Mouse (Mus musculus) hindbrain, embryonic 15.5 days (tissue): ENCODE data around the gene Plekhh3. TPM values are rescaled to one million over a fixed set of nuclear protein-coding genes. Genes with fewer than 3 reads are reported as not detected.

Experiments used
- ATAC-seq: fragments of 200-750 bp; cut with Nextera tagmentation; 2 replicates; pipeline ENCODE4 v1.8.0; 2017; ENCODE audit warnings: low read depth, moderate number of reproducible peaks, moderate TSS enrichment; ENCODE audit not compliant: low FRiP score
- H3K27ac ChIP-seq: fragments of 300-500 bp; sonication (generic); replicated peaks from 2 replicates; pipeline ENCODE4 v1.5.1; 2015; ENCODE audit warnings: mild to moderate bottlenecking, inconsistent platforms
- H3K27me3 ChIP-seq: fragments of 300-500 bp; sonication (generic); 2 replicates; pipeline ENCODE4 v1.6.1; 2015; ENCODE audit warnings: control low read depth, inconsistent platforms
- H3K36me3 ChIP-seq: fragments of 300-500 bp; sonication (generic); 2 replicates; pipeline ENCODE4 v1.6.1; 2015; ENCODE audit warnings: control low read depth, inconsistent platforms
- H3K4me1 ChIP-seq: fragments of 300-500 bp; sonication (generic); replicated peaks from 2 replicates; pipeline ENCODE4 v1.6.1; 2015; ENCODE audit warnings: control low read depth, inconsistent platforms
- H3K4me2 ChIP-seq: fragments of 300-500 bp; sonication (generic); 2 replicates; pipeline ENCODE4 v1.6.1; 2015; ENCODE audit warnings: moderate library complexity, mild to moderate bottlenecking, inconsistent platforms
- H3K4me3 ChIP-seq: fragments of 300-500 bp; sonication (generic); 2 replicates; pipeline ENCODE4 v1.5.1; 2015; ENCODE audit warnings: mild to moderate bottlenecking, inconsistent platforms
- H3K9ac ChIP-seq: fragments of 300-500 bp; sonication (generic); 2 replicates; pipeline ENCODE4 v1.6.1; 2015; ENCODE audit warnings: inconsistent platforms
- H3K9me3 ChIP-seq: fragments of 300-500 bp; sonication (generic); 2 replicates; pipeline ENCODE4 v1.6.1; 2016; ENCODE audit warnings: control low read depth, inconsistent platforms
- WGBS: fragments of 180-500 bp; shearing (Covaris S2); methylation state at CpG from one replicate; pipeline ENCODE4 v1.1.7; 2015; 5-methylcytosine and 5-hydroxymethylcytosine counted together
- polyA plus RNA-seq: library from polyadenylated mRNA; unstranded; fragments of >200 nt; fragmentation: Nextera tagmentation; extraction: Ambion mirVana; gene quantifications from 2 replicates; pipeline ENCODE4 v1.2.1, GENCODE M21; 2015

Gene Plekhh3
- polyA plus RNA-seq, 1 experiment from 2014 or later, result 11.8 TPM

DNA sequence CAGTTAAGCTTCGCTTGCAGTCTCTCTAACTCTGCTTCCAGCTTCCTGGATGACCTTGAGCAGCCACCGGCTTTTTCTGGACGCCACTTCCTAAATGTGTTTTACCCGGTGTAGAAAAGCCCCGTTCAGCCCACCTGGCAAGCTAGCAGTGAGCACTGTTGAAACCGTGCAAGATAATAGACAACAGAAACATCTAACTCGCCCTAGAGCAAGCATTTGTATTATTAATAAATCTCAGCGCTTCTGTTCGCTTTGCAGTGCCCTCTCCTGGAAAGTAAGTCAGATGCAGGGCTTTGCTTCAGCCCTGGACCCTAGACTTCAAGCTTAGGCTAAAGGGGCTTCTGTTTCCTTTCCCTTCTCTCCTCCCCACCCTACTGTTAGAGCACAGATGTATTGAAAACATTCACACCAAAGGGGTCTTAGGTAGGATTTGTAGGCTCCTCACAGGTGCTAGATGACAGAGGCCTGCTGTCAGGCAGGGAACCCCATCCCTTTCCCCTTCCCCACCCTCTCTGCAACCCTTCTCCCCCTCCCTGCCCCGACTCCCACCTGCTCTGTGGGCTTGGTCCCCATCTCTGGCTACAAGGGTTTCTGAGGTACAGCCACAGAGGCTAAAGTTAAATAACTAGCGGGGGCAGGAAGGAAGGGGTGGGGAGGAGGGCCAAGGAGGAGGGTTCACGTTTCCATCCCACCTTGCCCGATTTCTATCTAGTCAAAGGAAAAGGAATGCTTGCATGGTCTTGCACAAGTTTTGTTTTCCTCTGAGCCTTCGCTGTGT is 3.9 kb upstream of the Plekhh3 start, which contains the start of gene Ccr10:
Gene Ccr10, minus strand, starts transcription at position 593 of the 778 bp plus-strand sequence.
- no peaks in the 10 kb centered on the region for H3K36me3 ChIP-seq
- H3K9me3 ChIP-seq, result no peaks in the 10 kb centered on the region
- peaks cover 24% of the 10 kb centered on the region for H3K27me3 ChIP-seq
- no peak for ATAC-seq
- H3K4me2 ChIP-seq, result peak within 1 kb of the TSS; percentile 71
- H3K4me3 ChIP-seq, result peak within 1 kb of the TSS; percentile 54
- peak within 1 kb of the TSS; percentile 62 for H3K9ac ChIP-seq
- peaks cover 72% of the 10 kb centered on the region for H3K4me1 ChIP-seq
- H3K27ac ChIP-seq, result peak within 1 kb of the TSS; percentile 85
- WGBS, result 20% methylated on average over 14 of the region's 14 CpGs

DNA sequence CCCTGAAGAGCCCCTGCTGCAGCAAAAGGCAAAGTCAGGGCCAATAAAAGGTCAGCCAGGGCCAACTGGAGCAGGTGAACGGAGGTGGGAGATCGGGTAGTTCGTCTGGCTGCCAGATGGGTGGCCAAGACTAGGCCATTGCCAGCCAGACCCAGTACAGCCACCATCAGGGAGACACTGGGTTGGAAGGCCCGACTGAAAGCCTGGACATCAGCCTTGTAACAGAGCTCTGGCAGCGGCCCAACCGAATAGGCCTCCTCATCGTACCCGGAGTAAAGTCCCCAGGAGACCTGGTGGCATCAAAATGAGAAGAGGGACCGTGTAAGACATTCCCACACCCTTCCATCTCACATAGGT is 3.2 kb upstream of the Plekhh3 start:
- peak overlapping the region; percentile 54 for H3K4me3 ChIP-seq
- peak overlapping the region; percentile 72 for H3K27ac ChIP-seq
- 15% methylated on average over 9 of the region's 9 CpGs for WGBS
- H3K27me3 ChIP-seq, result peaks cover 24% of the 10 kb centered on the region
- no peaks in the 10 kb centered on the region for H3K36me3 ChIP-seq
- peak overlapping the region; percentile 32 for H3K9ac ChIP-seq
- H3K4me2 ChIP-seq, result peak overlapping the region; percentile 65
- ATAC-seq, result no peak
- peaks cover 79% of the 10 kb centered on the region for H3K4me1 ChIP-seq
- no peaks in the 10 kb centered on the region for H3K9me3 ChIP-seq

DNA sequence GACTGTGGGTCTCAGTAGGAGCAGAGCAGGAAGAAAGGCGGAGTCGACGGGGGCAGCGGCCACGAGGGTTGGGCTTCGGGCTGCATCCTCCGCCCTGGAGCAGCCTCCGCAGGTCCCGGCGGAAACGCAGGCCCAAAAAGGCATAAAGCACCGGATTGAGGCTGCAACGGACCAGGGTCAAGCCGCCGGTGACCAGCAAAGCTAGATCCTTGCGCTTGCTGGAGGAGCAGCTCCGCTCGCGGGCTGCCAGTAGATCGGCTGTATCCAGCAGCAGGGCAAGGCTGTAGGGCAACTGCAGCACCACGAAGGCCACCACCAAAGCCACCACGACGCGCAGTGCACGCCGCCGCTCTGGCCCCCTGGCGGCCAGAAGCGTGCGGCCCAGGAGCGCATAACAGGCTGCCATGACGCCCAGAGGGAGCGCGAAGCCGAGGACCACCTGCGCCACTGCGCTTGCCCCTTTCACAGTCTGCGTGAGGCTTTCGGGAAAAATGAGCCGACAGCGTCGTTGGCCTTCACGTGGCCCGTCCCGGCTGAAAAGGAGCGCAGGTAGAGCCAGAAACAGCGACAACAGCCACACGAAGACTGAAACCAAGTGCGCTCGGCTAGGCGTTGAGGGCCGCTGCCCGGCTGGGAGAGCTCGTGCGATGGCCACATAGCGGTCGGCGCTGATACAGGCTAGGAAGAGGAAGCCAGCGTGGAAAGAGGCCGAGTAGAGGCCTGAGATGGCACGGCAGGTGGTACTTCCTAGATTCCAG is 2.7 kb upstream of the Plekhh3 start:
- H3K4me2 ChIP-seq, result peak overlapping the region; percentile 65
- WGBS, result under 1% methylated on average over 61 of the region's 61 CpGs
- no peaks in the 10 kb centered on the region for H3K9me3 ChIP-seq
- H3K36me3 ChIP-seq, result no peaks in the 10 kb centered on the region
- H3K4me1 ChIP-seq, result peaks cover 85% of the 10 kb centered on the region
- peak overlapping the region; percentile 32 for H3K9ac ChIP-seq
- peak overlapping the region; percentile 72 for H3K27ac ChIP-seq
- H3K27me3 ChIP-seq, result peaks cover 22% of the 10 kb centered on the region
- peak overlapping the region; percentile 54 for H3K4me3 ChIP-seq
- peak; percentile 50 for ATAC-seq

DNA sequence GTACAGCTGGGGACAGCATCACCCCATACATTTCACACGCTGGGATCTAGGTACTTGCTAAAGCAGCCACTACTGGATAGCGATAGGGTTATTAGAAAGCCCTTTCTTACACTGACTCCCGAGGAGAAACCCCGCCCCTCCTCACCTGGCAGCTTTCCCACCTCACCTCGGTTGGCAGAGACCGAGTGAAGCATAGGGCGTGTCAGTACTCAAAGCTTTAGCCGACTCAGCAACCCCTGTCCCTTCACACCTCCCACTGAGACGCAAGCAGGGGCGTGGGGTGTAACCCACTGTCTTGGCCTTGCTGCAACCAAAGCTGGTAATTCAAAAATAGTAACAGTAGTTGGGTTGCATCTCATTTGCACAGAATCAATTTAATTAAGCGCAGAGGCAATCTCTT is 2.0 kb upstream of the Plekhh3 start:
- 5% methylated on average over 11 of the region's 11 CpGs for WGBS

DNA sequence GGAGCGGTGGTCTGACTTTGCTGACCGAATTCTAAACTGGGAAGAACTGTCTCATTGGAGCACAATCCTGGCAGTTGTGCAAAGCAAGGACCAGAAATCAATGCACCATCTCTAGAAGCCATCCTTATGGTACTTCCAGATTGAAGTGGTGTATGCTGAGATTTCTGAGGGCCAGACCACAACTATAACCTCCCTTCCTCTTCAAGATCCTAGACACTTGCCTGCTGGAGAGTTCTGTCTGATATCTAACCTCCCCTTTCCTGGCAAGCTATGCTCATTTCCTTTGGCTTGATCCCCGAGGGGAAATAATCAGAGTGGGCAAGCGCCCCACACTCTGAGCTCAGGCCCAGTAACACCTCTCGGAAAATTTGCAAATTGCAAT is 1.3 kb upstream of the Plekhh3 start:
- 12% methylated on average over 5 of the region's 5 CpGs for WGBS
- Histone ChIP-seq H3K4me3 (peak overlapping the region; percentile 82), H3K4me1 (peaks cover 75% of the 10 kb centered on the region), H3K27me3 (peaks cover 25% of the 10 kb centered on the region), H3K4me2 (peak overlapping the region; percentile 81), H3K27ac (peak overlapping the region; percentile 85), H3K9ac (peak overlapping the region; percentile 44), H3K9me3 (no peaks in the 10 kb centered on the region), H3K36me3 (peaks cover 5% of the 10 kb centered on the region; the same call in 1 of the 2 replicates)
- no peak for ATAC-seq

More for the DNA sequence above, 2.0 kb upstream of the Plekhh3 start:
- H3K27ac ChIP-seq, result no peak overlapping the region
- H3K4me1 ChIP-seq, result peaks cover 82% of the 10 kb centered on the region
- no peak overlapping the region for H3K9ac ChIP-seq
- peak overlapping the region; percentile 65 for H3K4me2 ChIP-seq
- H3K36me3 ChIP-seq, result no peaks in the 10 kb centered on the region
- ATAC-seq, result no peak
- H3K27me3 ChIP-seq, result peaks cover 25% of the 10 kb centered on the region
- peak overlapping the region; percentile 54 for H3K4me3 ChIP-seq
- no peaks in the 10 kb centered on the region for H3K9me3 ChIP-seq

DNA sequence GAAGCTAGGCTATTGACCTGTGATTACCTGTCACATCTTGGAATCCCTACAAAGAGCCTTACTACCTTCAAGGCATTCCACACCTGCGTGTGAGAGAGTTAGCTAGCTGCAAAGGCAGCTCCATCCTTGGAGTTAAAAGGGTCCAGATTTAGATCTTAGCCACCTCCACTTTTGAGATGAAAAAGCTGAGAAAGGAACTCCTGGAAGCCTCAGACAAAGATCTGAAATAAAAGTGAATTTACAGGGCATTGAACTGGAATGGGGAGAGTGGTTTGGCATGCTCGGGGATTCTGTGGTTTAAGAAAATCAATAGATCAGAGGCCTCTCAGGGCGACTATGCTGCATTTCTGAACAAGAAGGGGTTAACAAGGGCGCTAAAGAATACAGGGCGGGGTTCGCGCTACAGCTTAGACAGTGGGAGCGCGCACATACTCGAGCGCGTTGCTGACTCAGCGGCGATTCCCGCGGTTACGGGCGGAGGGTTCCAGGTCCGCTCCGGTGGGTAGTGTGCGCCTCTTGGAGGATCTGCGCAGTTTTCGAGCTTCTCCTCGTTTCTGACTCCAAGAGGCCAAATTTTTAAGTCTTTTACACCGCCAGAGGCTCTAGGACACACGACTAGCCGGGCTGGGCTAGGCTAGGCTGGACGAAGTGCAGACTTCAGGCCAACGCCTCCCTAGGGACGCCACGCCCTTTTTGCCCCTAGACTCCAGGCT is 726 bp upstream of the Plekhh3 start:
- Histone ChIP-seq H3K27me3 (peaks cover 27% of the 10 kb centered on the region), H3K27ac (peak overlapping the region; percentile 85), H3K9me3 (no peaks in the 10 kb centered on the region), H3K36me3 (peaks cover 10% of the 10 kb centered on the region), H3K9ac (peak overlapping the region; percentile 44), H3K4me2 (peak overlapping the region; percentile 81), H3K4me3 (peak overlapping the region; percentile 82), H3K4me1 (peaks cover 70% of the 10 kb centered on the region)
- WGBS, result under 1% methylated on average over 31 of the region's 31 CpGs
- peak; percentile 14 for ATAC-seq

DNA sequence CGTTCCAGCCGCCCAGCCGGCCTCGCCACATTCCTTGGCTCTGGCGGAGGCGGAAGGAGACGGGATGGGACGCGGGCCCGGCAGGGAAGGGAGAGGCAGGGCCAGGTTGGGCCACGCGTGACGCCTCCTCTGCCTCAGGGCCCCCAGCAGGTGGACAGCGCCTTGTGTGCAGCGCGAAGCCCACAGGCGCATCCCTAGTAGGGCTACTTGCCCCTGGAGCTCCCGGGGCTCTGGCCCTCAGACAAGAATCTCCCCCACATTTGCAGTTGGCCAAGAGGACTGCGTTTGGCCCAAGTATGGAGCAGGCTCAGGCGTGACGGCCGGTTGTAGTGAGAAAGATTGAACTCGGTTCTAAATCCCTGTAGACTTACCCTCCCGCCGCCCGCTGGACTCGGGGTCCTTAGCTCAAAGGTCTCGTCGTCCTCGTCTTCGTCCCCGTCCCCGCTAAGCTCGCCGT is 769 bp downstream of the Plekhh3 start, which contains the start of gene Cntnap1:
Gene Cntnap1, plus strand, starts transcription at position 170 of the 457 bp plus-strand sequence.
- H3K9me3 ChIP-seq, result no peaks in the 10 kb centered on the region
- peak within 1 kb of the TSS; percentile 68 for H3K9ac ChIP-seq
- ATAC-seq, result no peak
- peaks cover 60% of the 10 kb centered on the region for H3K4me1 ChIP-seq
- peaks cover 40% of the 10 kb centered on the region for H3K27me3 ChIP-seq
- peaks cover 20% of the 10 kb centered on the region for H3K36me3 ChIP-seq
- H3K27ac ChIP-seq, result peak within 1 kb of the TSS; percentile 82
- H3K4me3 ChIP-seq, result peak within 1 kb of the TSS; percentile 82
- peak within 1 kb of the TSS; percentile 81 for H3K4me2 ChIP-seq
- WGBS, result under 1% methylated on average over 35 of the region's 35 CpGs

DNA sequence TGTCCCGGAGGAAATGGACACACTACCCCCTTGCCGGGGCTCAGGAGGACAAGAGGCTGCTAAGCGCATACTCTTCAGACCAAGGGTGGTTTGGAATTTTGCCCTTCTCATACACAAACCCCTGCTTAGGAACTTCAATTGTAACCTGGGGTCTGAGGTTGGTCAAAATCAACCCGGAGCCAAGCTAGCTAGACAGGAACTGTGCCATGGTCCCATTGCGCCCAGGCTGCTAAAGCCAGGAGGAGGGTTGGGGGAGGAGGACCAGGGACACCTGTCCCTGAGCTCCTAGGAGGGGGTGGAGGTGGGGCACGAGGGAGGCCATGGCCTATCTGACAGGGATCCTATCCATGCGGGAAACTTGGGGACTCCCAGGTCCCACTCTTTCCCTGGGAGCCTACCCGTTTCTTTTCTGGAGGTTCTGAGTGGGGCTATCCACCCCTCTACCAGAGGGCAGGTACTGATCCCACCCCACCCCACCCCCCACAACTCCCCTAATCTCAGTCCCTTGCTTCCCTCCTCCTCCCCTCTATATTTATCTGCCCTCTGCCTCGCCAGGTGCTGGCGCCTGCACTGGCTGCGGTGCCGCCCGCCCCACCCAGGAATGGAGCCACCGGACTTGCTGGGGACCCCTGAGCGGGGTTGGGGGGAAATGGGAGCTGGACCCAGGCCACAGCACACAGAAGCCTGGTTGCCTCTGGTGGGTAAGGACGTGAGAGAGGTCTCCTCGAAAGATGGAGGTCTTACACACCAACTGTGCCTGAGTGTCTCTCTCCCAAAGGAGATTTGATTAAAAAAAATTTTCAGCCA is 1.6 kb downstream of the Plekhh3 start:
- Histone ChIP-seq H3K27me3 (peaks cover 43% of the 10 kb centered on the region), H3K36me3 (peaks cover 22% of the 10 kb centered on the region), H3K9ac (peak overlapping the region; percentile 68; the same call in 1 of the 2 replicates), H3K9me3 (no peaks in the 10 kb centered on the region), H3K4me1 (peaks cover 52% of the 10 kb centered on the region), H3K4me2 (peak overlapping the region; percentile 81), H3K27ac (no peak overlapping the region), H3K4me3 (peak overlapping the region; percentile 82)
- WGBS, result 16% methylated on average over 17 of the region's 17 CpGs
- ATAC-seq, result no peak

DNA sequence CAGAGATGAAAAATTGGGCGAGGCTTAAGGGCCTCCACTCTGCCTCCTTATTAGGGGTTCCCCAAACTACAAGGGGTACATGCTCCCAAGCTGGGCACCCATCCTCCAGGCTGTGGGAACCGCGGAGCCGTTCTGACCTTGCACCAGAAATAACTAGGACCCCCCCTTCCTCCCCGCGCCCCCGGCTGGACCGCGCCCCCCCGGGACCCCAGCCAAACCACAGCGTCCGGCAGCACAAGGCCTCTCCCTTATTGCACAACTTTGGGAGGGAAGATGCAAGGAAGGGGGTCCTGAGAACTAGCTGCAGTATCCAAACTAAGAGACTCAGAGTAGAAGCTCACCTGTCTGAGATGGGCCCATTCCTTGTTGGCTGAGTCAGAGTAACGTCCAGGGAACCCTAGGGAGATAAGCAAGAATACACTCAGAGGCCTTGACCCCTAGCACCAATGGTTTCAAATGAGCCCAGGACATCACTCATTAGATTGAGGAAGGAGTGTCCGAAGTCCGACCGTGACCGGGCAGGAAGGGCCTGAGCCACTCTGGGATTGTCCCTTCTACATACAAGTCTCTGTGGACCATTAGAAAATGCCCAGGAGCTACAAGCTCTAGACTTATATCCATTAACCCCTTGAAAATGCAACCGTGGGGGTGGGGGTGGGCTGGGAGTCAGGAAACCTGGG is 2.7 kb downstream of the Plekhh3 start:
- 73% methylated on average over 18 of the region's 18 CpGs for WGBS
- ATAC-seq, result no peak
- Histone ChIP-seq H3K4me3 (no peak overlapping the region), H3K9ac (no peak overlapping the region), H3K4me2 (peak overlapping the region; percentile 81), H3K27me3 (peaks cover 53% of the 10 kb centered on the region), H3K9me3 (no peaks in the 10 kb centered on the region), H3K36me3 (peaks cover 22% of the 10 kb centered on the region), H3K27ac (no peak overlapping the region), H3K4me1 (peaks cover 49% of the 10 kb centered on the region)

DNA sequence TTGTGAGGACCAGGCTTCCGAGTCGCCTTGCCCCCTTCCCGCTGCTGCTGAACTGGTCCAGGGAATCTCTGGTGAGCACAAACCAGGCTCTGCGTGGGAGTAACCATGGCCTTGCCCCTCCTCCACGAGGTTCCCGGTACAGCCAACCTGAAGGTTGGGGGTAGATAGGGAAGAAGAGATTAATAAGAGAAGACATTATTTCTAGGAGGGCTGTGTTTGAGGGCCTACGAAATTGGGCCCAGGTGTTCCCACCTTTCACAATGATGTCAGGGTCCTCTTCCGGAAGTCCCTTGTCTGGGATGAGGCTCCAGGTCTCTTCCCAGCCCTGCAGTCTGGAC is 3.2 kb downstream of the Plekhh3 start:
- no peak overlapping the region for H3K27ac ChIP-seq
- H3K36me3 ChIP-seq, result peaks cover 22% of the 10 kb centered on the region
- WGBS, result 52% methylated on average over 8 of the region's 8 CpGs
- H3K4me3 ChIP-seq, result no peak overlapping the region
- H3K4me2 ChIP-seq, result no peak overlapping the region
- no peaks in the 10 kb centered on the region for H3K9me3 ChIP-seq
- no peak overlapping the region for H3K9ac ChIP-seq
- no peak for ATAC-seq
- peaks cover 58% of the 10 kb centered on the region for H3K27me3 ChIP-seq
- H3K4me1 ChIP-seq, result peaks cover 44% of the 10 kb centered on the region
